Mouse (Mus musculus) kidney, embryonic 16.5 days (tissue): ENCODE results near the gene Kcnip3. TPM values are rescaled to one million over a fixed set of nuclear protein-coding genes. Genes with fewer than 3 reads are reported as not detected.

Experiments used
- ATAC-seq: fragments of 200-750 bp; cut with Nextera tagmentation; 2 replicates; pipeline ENCODE4 v1.8.0; 2017; ENCODE audit warnings: moderate TSS enrichment; ENCODE audit not compliant: low FRiP score, low TSS enrichment
- H3K27ac ChIP-seq: fragments of 300-500 bp; sonication (generic); 2 replicates; pipeline ENCODE4 v1.5.1; 2014; ENCODE audit warnings: low read length
- H3K27me3 ChIP-seq: fragments of 300-500 bp; sonication (generic); 2 replicates; pipeline ENCODE4 v1.6.1; 2014; ENCODE audit warnings: low read length, control low read depth, mixed read lengths; ENCODE audit not compliant: insufficient read depth
- H3K36me3 ChIP-seq: fragments of 300-500 bp; sonication (generic); 2 replicates; pipeline ENCODE4 v1.6.1; 2014; ENCODE audit warnings: low read length, control low read depth, mixed read lengths; ENCODE audit not compliant: insufficient read depth
- H3K4me1 ChIP-seq: fragments of 300-500 bp; sonication (generic); 2 replicates; pipeline ENCODE4 v1.6.1; 2014; ENCODE audit warnings: low read length, control low read depth, mixed read lengths; ENCODE audit not compliant: insufficient read depth
- H3K4me2 ChIP-seq: fragments of 300-500 bp; sonication (generic); replicated peaks from 2 replicates; pipeline ENCODE4 v1.6.1; 2014; ENCODE audit warnings: low read depth, low read length
- H3K4me3 ChIP-seq: fragments of 300-500 bp; sonication (generic); 2 replicates; pipeline ENCODE4 v1.5.1; 2014; ENCODE audit warnings: mild to moderate bottlenecking, low read length
- H3K9ac ChIP-seq: fragments of 300-500 bp; sonication (generic); replicated peaks from 2 replicates; pipeline ENCODE4 v1.6.1; 2014; ENCODE audit warnings: low read length
- H3K9me3 ChIP-seq: fragments of 300-500 bp; sonication (generic); 2 replicates; pipeline ENCODE4 v1.6.1; 2016; ENCODE audit warnings: low read length, control low read depth
- WGBS: fragments of 180-500 bp; shearing (Covaris S2); extraction: QIAGEN DNeasy Blood & Tissue Kit; methylation state at CpG from one replicate; pipeline ENCODE4 v1.1.7; 2014; 5-methylcytosine and 5-hydroxymethylcytosine counted together
- polyA plus RNA-seq: library from polyadenylated mRNA; unstranded; fragments of >200 nt; fragmentation: Nextera tagmentation; extraction: Ambion mirVana; gene quantifications from 2 replicates; pipeline ENCODE4 v1.2.1, GENCODE M21; 2015

Gene Kcnip3
- polyA plus RNA-seq, 1 experiment from 2014 or later = 3.4 TPM

DNA sequence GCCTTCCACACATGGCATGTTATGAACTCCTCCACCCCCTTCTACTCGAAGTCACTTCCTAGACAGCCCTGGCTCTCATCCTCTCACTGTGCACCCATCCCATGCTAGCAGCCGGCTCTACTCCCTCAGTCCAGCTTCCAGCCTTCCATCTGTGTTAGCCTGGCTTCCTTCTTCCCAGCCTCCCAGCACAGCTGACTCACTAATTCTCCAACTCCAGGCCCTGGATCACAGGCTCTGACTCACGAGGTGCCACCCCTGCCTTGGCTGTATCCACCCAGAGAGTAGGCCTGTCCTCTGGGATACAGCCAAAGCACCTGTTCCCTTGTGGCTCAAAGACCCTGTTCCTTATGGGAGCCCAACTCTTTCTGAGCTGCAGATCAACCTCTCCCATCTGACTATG, 15.7 kb upstream of the Kcnip3 start:
- Histone ChIP-seq H3K36me3 (no peaks in the 10 kb centered on the region), H3K4me3 (no peak overlapping the region), H3K4me1 (no peaks in the 10 kb centered on the region), H3K9me3 (no peaks in the 10 kb centered on the region), H3K27ac (no peak overlapping the region), H3K4me2 (no peak overlapping the region), H3K9ac (no peak overlapping the region), H3K27me3 (peaks cover 28% of the 10 kb centered on the region)
- 71% methylated on average over 3 of the region's 3 CpGs for WGBS
- ATAC-seq = no peak

DNA sequence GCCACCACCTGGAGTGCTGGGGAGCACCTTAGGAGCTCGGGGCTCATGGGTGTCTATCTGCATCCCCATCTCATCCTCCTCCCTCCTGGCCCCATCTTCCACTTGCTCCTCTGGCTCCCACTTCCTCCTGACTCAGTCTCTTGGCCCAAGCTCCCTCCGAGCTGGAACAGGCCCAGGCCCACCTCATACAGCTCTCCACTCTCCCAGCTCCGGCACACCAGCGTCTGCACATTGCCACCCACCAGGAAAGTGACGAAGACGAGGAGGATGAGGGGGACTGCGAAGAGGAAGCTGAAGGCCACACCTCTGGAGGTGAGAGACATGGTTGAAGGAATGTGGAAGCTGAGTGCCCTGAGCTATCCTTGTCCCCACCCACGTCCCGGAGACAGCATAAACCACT, 13.5 kb upstream of the Kcnip3 start:
- H3K4me3 ChIP-seq = no peak overlapping the region
- no peak overlapping the region for H3K4me2 ChIP-seq
- H3K4me1 ChIP-seq = no peaks in the 10 kb centered on the region
- H3K9ac ChIP-seq = no peak overlapping the region
- no peak overlapping the region for H3K27ac ChIP-seq
- no peaks in the 10 kb centered on the region for H3K9me3 ChIP-seq
- peaks cover 6% of the 10 kb centered on the region for H3K27me3 ChIP-seq
- no peaks in the 10 kb centered on the region for H3K36me3 ChIP-seq
- WGBS = 83% methylated on average over 9 of the region's 9 CpGs
- no peak for ATAC-seq

- no peaks in the 10 kb centered on the region for H3K27me3 ChIP-seq
- WGBS = 13% methylated on average over 9 of the region's 9 CpGs
- no peak for ATAC-seq
- no peak overlapping the region for H3K4me3 ChIP-seq
- H3K27ac ChIP-seq = no peak overlapping the region
- no peak overlapping the region for H3K4me2 ChIP-seq
- H3K4me1 ChIP-seq = no peaks in the 10 kb centered on the region
- H3K9ac ChIP-seq = no peak overlapping the region
- H3K36me3 ChIP-seq = no peaks in the 10 kb centered on the region
- no peaks in the 10 kb centered on the region for H3K9me3 ChIP-seq
Observed at GRCm38 (mm10) chr2:127532379-127532778, 10.5 kb upstream of the Kcnip3 start.

DNA sequence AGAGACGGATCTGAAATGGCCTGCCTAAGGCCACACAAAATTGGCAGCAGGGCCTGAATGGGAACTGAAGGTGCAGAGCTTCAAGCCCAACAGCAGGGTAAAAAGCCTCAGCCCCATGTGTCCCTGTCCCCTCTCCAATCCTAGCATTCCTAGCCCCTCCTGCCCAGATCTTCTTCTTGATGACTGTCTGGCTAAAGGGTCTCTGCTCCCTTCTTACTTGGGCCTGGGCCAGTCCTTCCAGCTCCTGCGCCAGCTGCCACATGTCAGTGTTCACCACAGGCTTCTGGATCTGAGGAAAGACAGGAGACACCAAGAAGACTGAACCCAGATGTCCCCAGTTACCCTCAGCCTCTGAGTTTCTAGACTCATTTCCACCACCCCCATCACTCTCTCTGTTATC, 9.7 kb upstream of the Kcnip3 start:
- Histone ChIP-seq H3K9ac (no peak overlapping the region), H3K9me3 (no peaks in the 10 kb centered on the region), H3K4me2 (no peak overlapping the region), H3K4me3 (no peak overlapping the region), H3K4me1 (no peaks in the 10 kb centered on the region), H3K27me3 (no peaks in the 10 kb centered on the region), H3K27ac (no peak overlapping the region), H3K36me3 (no peaks in the 10 kb centered on the region)
- no peak for ATAC-seq
- 85% methylated on average over 2 of the region's 2 CpGs for WGBS

- Histone ChIP-seq H3K4me1 (no peaks in the 10 kb centered on the region), H3K36me3 (no peaks in the 10 kb centered on the region), H3K9ac (no peak overlapping the region), H3K9me3 (no peaks in the 10 kb centered on the region), H3K27ac (no peak overlapping the region), H3K27me3 (no peaks in the 10 kb centered on the region), H3K4me2 (no peak overlapping the region), H3K4me3 (no peak overlapping the region)
- ATAC-seq = no peak
- 76% methylated on average over 3 of the region's 3 CpGs for WGBS
Observed at GRCm38 (mm10) chr2:127530418-127530817, 8.5 kb upstream of the Kcnip3 start.

DNA sequence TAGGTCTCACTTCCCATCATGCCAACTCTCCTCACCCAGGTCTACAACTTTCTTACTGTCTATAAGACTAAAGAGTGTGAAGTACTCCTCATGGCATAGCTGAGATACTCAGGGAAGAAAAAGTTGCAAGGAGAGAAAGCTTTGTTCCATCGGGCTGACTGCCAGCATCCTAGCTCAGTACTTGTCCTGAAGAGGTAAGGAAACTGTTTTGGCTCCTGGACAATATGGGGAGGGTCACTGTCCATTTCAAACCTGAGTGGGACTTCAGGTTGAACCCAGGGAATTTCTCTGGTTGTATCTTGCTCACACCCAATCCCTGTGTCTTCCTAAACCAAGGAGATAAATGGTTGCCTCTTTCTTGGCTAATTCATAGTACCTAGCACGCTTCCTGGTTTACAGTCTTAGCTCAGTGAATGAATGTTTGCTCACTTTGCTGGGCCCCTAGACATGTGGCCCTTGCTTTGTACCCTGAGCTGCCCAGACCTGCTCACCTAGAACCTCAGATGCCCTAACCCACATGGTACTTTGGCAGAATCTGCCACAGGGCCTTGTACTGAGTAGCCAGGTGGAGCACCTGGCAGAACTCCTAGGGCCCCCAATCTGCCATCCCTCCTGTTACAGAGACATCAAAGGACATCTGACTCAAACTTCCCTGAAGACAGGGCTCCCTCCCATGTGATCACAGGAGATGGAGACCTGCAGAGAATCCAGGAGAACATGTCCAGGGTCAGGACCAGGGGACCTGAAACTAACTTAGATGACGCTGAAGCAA, 3.3 kb upstream of the Kcnip3 start:
- Histone ChIP-seq H3K27ac (no peak overlapping the region), H3K4me1 (peaks cover 18% of the 10 kb centered on the region), H3K9me3 (no peaks in the 10 kb centered on the region), H3K4me3 (no peak overlapping the region), H3K4me2 (no peak overlapping the region), H3K36me3 (no peaks in the 10 kb centered on the region), H3K9ac (no peak overlapping the region), H3K27me3 (no peaks in the 10 kb centered on the region)
- WGBS = 82% methylated on average over 3 of the region's 3 CpGs
- ATAC-seq = no peak

DNA sequence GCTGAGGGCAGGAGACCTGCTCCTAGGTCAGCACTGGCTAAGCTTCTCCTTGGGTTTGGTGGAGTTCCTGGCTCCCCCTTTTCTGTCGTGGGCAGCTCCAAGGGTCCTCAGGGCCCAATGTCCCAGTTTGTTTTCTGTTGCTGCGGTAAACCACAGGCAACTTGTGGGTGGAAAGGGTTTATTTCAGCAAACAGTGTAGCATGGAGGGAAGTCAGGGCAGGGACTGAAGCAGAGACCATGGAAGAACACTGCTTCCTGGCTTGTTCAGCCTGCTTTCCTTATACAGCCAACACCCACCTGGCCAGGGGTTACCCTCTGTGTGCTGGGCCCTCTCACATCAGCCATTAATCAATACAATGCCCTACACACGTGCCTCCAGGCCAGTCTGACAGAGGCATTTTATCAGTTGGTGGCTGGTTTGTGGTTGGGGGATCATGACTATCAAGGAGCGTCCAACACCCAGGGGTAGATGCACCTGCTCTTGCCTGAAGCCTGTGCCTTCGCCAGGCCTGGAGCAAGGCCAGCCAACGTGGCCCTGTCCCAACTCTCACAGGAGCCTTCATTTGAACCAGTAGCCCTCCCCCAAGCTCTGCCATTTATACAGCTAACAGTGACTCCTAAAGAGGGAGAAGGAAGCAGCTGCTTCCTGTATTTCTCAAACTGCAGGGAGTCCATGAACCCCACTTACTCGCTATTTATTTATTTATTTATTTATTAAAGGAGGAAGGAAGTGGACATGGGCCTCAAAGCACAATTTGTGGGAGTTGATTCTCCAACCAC, 2.2 kb upstream of the Kcnip3 start:
- Histone ChIP-seq H3K4me1 (peaks cover 18% of the 10 kb centered on the region), H3K27me3 (no peaks in the 10 kb centered on the region), H3K4me3 (no peak overlapping the region), H3K9me3 (no peaks in the 10 kb centered on the region), H3K4me2 (no peak overlapping the region), H3K9ac (no peak overlapping the region), H3K36me3 (no peaks in the 10 kb centered on the region), H3K27ac (no peak overlapping the region)
- ATAC-seq = no peak
- WGBS = 50% methylated on average over 7 of the region's 7 CpGs

DNA sequence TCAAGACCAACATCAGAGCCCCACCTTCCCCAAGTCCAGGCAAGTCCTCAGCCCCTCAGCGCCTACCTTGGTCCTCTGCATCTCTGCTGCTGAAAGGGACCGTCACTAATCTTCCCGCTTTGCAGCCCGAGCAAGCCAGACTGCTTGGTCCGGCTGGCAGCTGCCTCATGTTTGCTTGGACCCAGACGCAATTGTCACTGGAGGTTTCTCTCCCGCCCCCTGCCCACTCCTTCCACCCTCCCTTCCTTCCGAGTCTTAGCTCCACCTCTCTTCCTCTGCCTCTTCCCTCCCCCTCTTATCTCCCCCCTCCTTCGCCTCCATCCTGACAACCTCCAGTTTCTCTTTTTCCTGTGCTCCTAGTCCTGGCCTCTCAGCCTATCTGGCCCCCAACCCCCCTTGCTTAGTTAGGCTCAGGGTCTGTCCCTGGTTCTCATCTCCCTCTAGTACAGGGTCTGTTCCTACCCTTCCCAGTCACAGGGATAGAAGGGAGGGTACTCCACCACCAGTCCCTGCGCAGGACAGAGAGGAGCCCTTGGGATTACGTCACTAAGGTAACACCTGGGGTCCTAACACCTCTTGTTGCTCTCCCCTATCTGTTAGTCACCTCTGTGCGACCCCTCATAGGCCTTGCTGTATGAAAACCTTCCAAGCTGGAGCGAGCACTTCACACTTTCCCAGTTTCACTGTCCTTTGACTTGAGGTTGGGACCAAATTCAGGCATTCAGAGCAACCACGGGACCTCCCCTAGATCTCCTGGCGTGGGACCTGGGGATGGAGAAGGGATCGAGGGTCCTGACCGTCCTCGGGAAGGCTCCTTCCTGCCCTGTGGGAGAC, 505 bp downstream of the Kcnip3 start:
- H3K4me3 ChIP-seq = peak overlapping the region; percentile 37
- H3K9me3 ChIP-seq = no peaks in the 10 kb centered on the region
- H3K36me3 ChIP-seq = no peaks in the 10 kb centered on the region
- H3K27me3 ChIP-seq = no peaks in the 10 kb centered on the region
- H3K4me2 ChIP-seq = peak overlapping the region; percentile 49
- peak; percentile 78 for ATAC-seq
- H3K27ac ChIP-seq = no peak overlapping the region
- 2% methylated on average over 18 of the region's 18 CpGs for WGBS
- H3K9ac ChIP-seq = peak overlapping the region; percentile 48
- H3K4me1 ChIP-seq = peaks cover 18% of the 10 kb centered on the region

- Histone ChIP-seq H3K9me3 (no peaks in the 10 kb centered on the region), H3K4me2 (no peak overlapping the region), H3K9ac (no peak overlapping the region), H3K27ac (no peak overlapping the region), H3K36me3 (no peaks in the 10 kb centered on the region), H3K27me3 (no peaks in the 10 kb centered on the region), H3K4me3 (no peak overlapping the region), H3K4me1 (peaks cover 18% of the 10 kb centered on the region)
- ATAC-seq = no peak
Observed at GRCm38 (mm10) chr2:127520123-127520522, 1.8 kb downstream of the Kcnip3 start.
